Comparison of ENCODE assay signal across 8 mouse cellular contexts in the genomic region with DNA sequence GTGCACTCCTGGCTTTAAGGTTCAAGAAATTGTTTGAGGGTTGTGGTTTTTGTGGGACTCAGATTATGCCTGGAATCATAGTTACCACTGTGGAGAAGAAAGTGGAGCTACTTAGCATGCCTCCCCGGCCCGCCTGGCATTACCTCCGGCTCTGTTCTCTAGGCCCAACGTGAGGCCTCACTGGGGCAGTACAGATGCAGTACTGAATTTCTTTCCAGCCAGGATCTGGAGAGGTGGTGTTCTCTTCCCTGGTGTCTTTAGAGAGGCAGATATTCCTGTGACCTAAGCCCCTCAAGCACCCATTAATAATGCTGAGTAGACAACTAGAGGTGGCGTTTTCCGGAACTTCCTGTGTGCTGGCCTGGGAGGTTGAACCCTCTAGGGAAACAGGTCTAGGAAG. TPM values are rescaled to one million over a fixed set of nuclear protein-coding genes. Genes with fewer than 3 reads are reported as not detected.
DNase-seq lines count a peak whose midpoint lies in the region; ATAC-seq lines count a peak whose summit lies in the region.

No protein-coding gene starts in this region.

- peak overlapping the region; percentile 90 for H3K4me2 ChIP-seq in lung, embryonic 15.5 days
- H3K4me2 ChIP-seq in limb, embryonic 15.5 days = peak overlapping the region; percentile 73
- H3K4me2 ChIP-seq in stomach, embryonic 16.5 days (ENCODE audit: low read depth, low read length) = peak overlapping the region; percentile 71

- H3K9me3 ChIP-seq in lung, embryonic 15.5 days = no peaks in the 10 kb centered on the region
- no peaks in the 10 kb centered on the region for H3K9me3 ChIP-seq in forebrain, embryonic 10.5 days
- no peaks in the 10 kb centered on the region for H3K9me3 ChIP-seq in limb, embryonic 15.5 days
- no peaks in the 10 kb centered on the region for H3K9me3 ChIP-seq in stomach, embryonic 16.5 days (replicated peaks; ENCODE audit: control insufficient read depth, low read length)

- no peak for ATAC-seq in lung, embryonic 15.5 days (ENCODE audit: borderline replicate concordance, extremely low read depth, low FRiP score, low TSS enrichment)
- ATAC-seq in limb, embryonic 15.5 days (ENCODE audit: insufficient number of reproducible peaks, low FRiP score, low TSS enrichment, low read depth) = no peak
- no peak for ATAC-seq in stomach, embryonic 16.5 days (ENCODE audit: insufficient read depth, low FRiP score)

- no peaks in the 10 kb centered on the region for H3K36me3 ChIP-seq in lung, embryonic 15.5 days
- H3K36me3 ChIP-seq in forebrain, embryonic 10.5 days (replicated peaks) = peaks cover 27% of the 10 kb centered on the region
- H3K36me3 ChIP-seq in limb, embryonic 15.5 days = no peaks in the 10 kb centered on the region
- H3K36me3 ChIP-seq in stomach, embryonic 16.5 days (ENCODE audit: control insufficient read depth, insufficient read depth, low read length) = no peaks in the 10 kb centered on the region

- H3K27me3 ChIP-seq in lung, embryonic 15.5 days = no peaks in the 10 kb centered on the region
- peaks cover 3% of the 10 kb centered on the region; the same call in 1 of the 2 replicates for H3K27me3 ChIP-seq in forebrain, embryonic 10.5 days (ENCODE audit: poor library complexity, severe bottlenecking)
- no peaks in the 10 kb centered on the region for H3K27me3 ChIP-seq in limb, embryonic 15.5 days
- no peaks in the 10 kb centered on the region for H3K27me3 ChIP-seq in stomach, embryonic 16.5 days (ENCODE audit: control insufficient read depth, insufficient read depth, low read length)

- 19% methylated on average over 6 of the region's 6 CpGs for WGBS in lung, embryonic 15.5 days
- 37% methylated on average over 6 of the region's 6 CpGs for WGBS in forebrain, embryonic 10.5 days
- WGBS in limb, embryonic 15.5 days = 8% methylated on average over 6 of the region's 6 CpGs
- 26% methylated on average over 6 of the region's 6 CpGs for WGBS in stomach, embryonic 16.5 days

- H3K27ac ChIP-seq in lung, embryonic 15.5 days = peak overlapping the region; percentile 88; the same call in 1 of the 2 replicates
- H3K27ac ChIP-seq in forebrain, embryonic 10.5 days = peak overlapping the region; percentile 97
- peak overlapping the region; percentile 93 for H3K27ac ChIP-seq in limb, embryonic 15.5 days
- peak overlapping the region; percentile 91 for H3K27ac ChIP-seq in stomach, embryonic 16.5 days (ENCODE audit: low read length)

- peaks cover 35% of the 10 kb centered on the region for H3K4me1 ChIP-seq in lung, embryonic 15.5 days
- peaks cover 53% of the 10 kb centered on the region for H3K4me1 ChIP-seq in forebrain, embryonic 10.5 days
- H3K4me1 ChIP-seq in limb, embryonic 15.5 days = peaks cover 56% of the 10 kb centered on the region
- H3K4me1 ChIP-seq in stomach, embryonic 16.5 days (ENCODE audit: control insufficient read depth, insufficient read depth, low read length) = peaks cover 22% of the 10 kb centered on the region

- no peak for DNase-seq in lung, postnatal 36 days
- peak; percentile 29 for DNase-seq in forebrain, embryonic 10.5 days (ENCODE audit: extremely low spot score, low spot score)
- no peak for DNase-seq in right cerebral cortex, postnatal 25 days
- no peak for DNase-seq in layer of hippocampus, adult 18-20 months (ENCODE audit: low spot score in 2 of 2)
- DNase-seq in urinary bladder, postnatal 10 days (ENCODE audit: low spot score) = no peak

- H3K9ac ChIP-seq in lung, embryonic 15.5 days = 0 out of 2 replicates have a peak overlapping the region, but pooled peaks have one; percentile 26
- peak overlapping the region; percentile 81 for H3K9ac ChIP-seq in limb, embryonic 15.5 days
- peak overlapping the region; percentile 93 for H3K9ac ChIP-seq in stomach, embryonic 16.5 days (ENCODE audit: low read length)

- H3K4me3 ChIP-seq in lung, embryonic 15.5 days = peak overlapping the region; percentile 88
- H3K4me3 ChIP-seq in forebrain, embryonic 10.5 days = peak overlapping the region; percentile 96
- peak overlapping the region; percentile 90 for H3K4me3 ChIP-seq in limb, embryonic 15.5 days
- H3K4me3 ChIP-seq in stomach, embryonic 16.5 days (replicated peaks; ENCODE audit: low read length) = peak overlapping the region; percentile 90

RNA-seq across cellular contexts. Expression of gene Sdc1, which starts 2.2 kb away (rescaled TPM):
- polyA plus RNA-seq in lung, embryonic 15.5 days (2015; fragmentation: Nextera tagmentation; extraction: Ambion mirVana) = 139 and 142 TPM in 2 replicates
- 133 and 140 TPM in 2 replicates for polyA plus RNA-seq in forebrain, embryonic 10.5 days (2016; fragmentation: Nextera tagmentation; extraction: Ambion mirVana)
- polyA plus RNA-seq in limb, embryonic 15.5 days (2015; fragmentation: Nextera tagmentation; extraction: Ambion mirVana) = 285 and 309 TPM in 2 replicates
- 181 and 205 TPM in 2 replicates for polyA plus RNA-seq in stomach, embryonic 16.5 days (2015; fragmentation: Nextera tagmentation; extraction: Ambion mirVana)
- 1 to 10 TPM in 1 of 2 experiments, under 1 TPM in 1; 0.67 to 1.0 TPM for total RNA-seq in layer of hippocampus, adult 18-20 months (2021)

Comparison
In these comparisons a context has a peak if more than half of its experiments do, and no peak if none do; other contexts are left out.
1. H3K9ac ChIP-seq: peak in every context shown above with its lines; median percentile 93 in stomach, embryonic 16.5 days; 81 in limb, embryonic 15.5 days; 26 in lung, embryonic 15.5 days.